Mouse (Mus musculus): Measurements from ENCODE around the gene Gm43552.

DNA sequence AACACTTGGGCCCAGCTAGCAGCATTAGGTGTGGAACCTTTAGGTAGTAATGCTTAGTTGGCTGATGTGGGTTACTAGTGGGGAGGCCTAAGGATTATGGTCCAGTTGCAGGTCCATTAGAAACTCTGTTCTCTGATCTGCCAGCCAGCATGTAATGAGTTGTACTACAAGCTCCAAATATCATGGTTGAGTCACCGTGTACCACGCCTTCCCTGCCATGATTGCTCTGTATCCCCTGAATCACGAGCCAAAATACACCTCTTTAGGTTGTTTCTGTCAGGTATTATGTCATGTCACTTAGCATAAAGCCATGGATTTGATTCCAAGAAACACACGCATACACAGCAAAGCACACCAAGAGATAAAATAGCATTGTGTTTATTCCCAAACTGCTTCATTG, 32.2 kb upstream of the Gm43552 start:
- TF ChIP-seq CTCF (IDR thresholded peaks at IDR 0.05; ENCODE audit: low read depth, low read length) (no peak), POLR2A (IDR thresholded peaks at IDR 0.05; ENCODE audit: insufficient read depth, low read length) (no peak)

All from ES-Bruce4 (cell line).